Mouse (Mus musculus) neural tube, embryonic 11.5 days (tissue): ENCODE results near the gene Sh3bp4. TPM values are rescaled to one million over a fixed set of nuclear protein-coding genes. Genes with fewer than 3 reads are reported as not detected.

Experiments
- ATAC-seq: fragments of 200-750 bp; cut with Nextera tagmentation; 2 replicates; pipeline ENCODE4 v1.8.0; 2017; ENCODE audit warnings: moderate number of reproducible peaks, mild to moderate bottlenecking, moderate TSS enrichment, moderate library complexity; ENCODE audit not compliant: insufficient read depth, low FRiP score, low TSS enrichment
- DNase-seq: peaks from one replicate; pipeline ENCODE4 v3.0.0-alpha.2; 2015; ENCODE audit warnings: low spot score
- H3K27ac ChIP-seq: fragments of 300-500 bp; sonication (generic); 2 replicates; pipeline ENCODE4 v1.5.1; 2014; ENCODE audit warnings: low read depth, mild to moderate bottlenecking, low read length
- H3K27me3 ChIP-seq: fragments of 300-500 bp; sonication (generic); 2 replicates; pipeline ENCODE4 v1.6.1; 2014; ENCODE audit warnings: mild to moderate bottlenecking, low read length, mixed read lengths; ENCODE audit not compliant: control insufficient read depth, insufficient read depth
- H3K36me3 ChIP-seq: fragments of 300-500 bp; sonication (generic); 2 replicates; pipeline ENCODE4 v1.6.1; 2014; ENCODE audit warnings: mild to moderate bottlenecking, low read length, moderate library complexity, mixed read lengths; ENCODE audit not compliant: control insufficient read depth, insufficient read depth
- H3K4me1 ChIP-seq: fragments of 300-500 bp; sonication (generic); 2 replicates; pipeline ENCODE4 v1.6.1; 2014; ENCODE audit warnings: low read length, mixed read lengths; ENCODE audit not compliant: control insufficient read depth, insufficient read depth
- H3K4me2 ChIP-seq: fragments of 300-500 bp; sonication (generic); 2 replicates; pipeline ENCODE4 v1.6.1; 2014; ENCODE audit warnings: low read depth, mild to moderate bottlenecking, moderate library complexity
- H3K4me3 ChIP-seq: fragments of 300-500 bp; sonication (generic); 2 replicates; pipeline ENCODE4 v1.5.1; 2014; ENCODE audit warnings: low read depth, low read length
- H3K9ac ChIP-seq: fragments of 300-500 bp; sonication (generic); 2 replicates; pipeline ENCODE4 v1.6.1; 2014; ENCODE audit warnings: mild to moderate bottlenecking, low read length
- H3K9me3 ChIP-seq: fragments of 300-500 bp; sonication (generic); 2 replicates; pipeline ENCODE4 v1.6.1; 2016; ENCODE audit warnings: low read length; ENCODE audit not compliant: control insufficient read depth
- WGBS: fragments of 180-500 bp; shearing (Covaris S2); extraction: QIAGEN DNeasy Blood & Tissue Kit; methylation state at CpG from one replicate; pipeline ENCODE4 v1.1.7; 2014; 5-methylcytosine and 5-hydroxymethylcytosine counted together
- polyA plus RNA-seq: library from polyadenylated mRNA; unstranded; fragments of >200 nt; fragmentation: Nextera tagmentation; extraction: Ambion mirVana; gene quantifications from 2 replicates; pipeline ENCODE4 v1.2.1, GENCODE M21; 2014

Gene Sh3bp4
- polyA plus RNA-seq, 1 experiment from 2014 or later, result 35.9 TPM

DNA sequence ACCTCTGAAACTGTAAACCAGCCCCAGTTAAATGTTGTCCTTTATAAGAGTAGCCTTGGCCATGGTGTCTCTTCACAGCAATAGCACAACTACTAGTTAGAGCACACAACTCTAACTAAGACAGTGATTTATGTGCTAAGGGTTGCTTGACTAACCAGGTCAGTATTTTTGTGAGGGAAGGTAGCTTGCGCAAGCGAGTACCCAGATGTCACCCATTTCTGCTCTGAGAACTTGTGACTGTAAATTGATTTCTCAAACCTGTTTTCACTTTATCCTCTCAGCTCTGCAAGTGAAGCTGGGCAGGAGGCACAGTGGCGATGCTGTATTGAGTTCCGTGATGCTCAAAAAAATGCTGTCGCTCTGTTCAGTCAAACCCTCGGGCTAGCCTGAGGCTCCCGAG is 117.2 kb downstream of the Sh3bp4 start:
- peaks cover 6% of the 10 kb centered on the region; the same call in 1 of the 2 replicates for H3K4me1 ChIP-seq
- H3K4me2 ChIP-seq, result no peak overlapping the region
- 89% methylated on average over 7 of the region's 7 CpGs for WGBS
- no peaks in the 10 kb centered on the region for H3K36me3 ChIP-seq
- H3K9ac ChIP-seq, result no peak overlapping the region
- H3K4me3 ChIP-seq, result no peak overlapping the region
- H3K27me3 ChIP-seq, result no peaks in the 10 kb centered on the region
- no peak overlapping the region for H3K27ac ChIP-seq
- ATAC-seq, result no peak
- DNase-seq, result no peak
- H3K9me3 ChIP-seq, result no peaks in the 10 kb centered on the region

DNA sequence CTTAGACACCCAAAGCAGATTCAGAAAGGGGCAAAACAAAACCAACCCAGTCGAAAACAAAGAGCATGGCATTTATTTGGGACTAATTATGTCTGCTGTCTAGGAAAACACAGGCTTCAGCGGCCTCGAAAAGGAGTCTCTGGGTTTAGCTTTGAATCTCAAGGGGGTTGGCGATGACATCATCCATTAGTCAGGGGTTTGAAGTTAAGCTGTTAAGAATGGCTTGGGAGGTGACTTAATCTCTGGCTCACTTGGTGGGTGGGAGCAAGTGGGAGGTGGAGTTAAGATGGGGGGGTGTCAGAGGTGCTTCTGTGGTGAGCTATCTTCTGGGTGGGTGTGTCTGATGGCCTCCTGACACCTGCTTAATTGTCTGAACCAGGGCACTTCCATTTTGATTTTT is 117.9 kb downstream of the Sh3bp4 start:
- DNase-seq, result no peak

GRCm38 (mm10) chr1:89189204-89189603 is 119.0 kb downstream of the Sh3bp4 start:
- 67% methylated on average over 5 of the region's 5 CpGs for WGBS

More for the DNA sequence above, 117.9 kb downstream of the Sh3bp4 start:
- Histone ChIP-seq H3K4me3 (no peak overlapping the region), H3K27me3 (no peaks in the 10 kb centered on the region), H3K4me1 (peaks cover 6% of the 10 kb centered on the region; the same call in 1 of the 2 replicates), H3K9ac (no peak overlapping the region), H3K9me3 (no peaks in the 10 kb centered on the region), H3K4me2 (no peak overlapping the region), H3K27ac (no peak overlapping the region), H3K36me3 (no peaks in the 10 kb centered on the region)
- 60% methylated on average over 4 of the region's 4 CpGs for WGBS
- ATAC-seq, result no peak

GRCm38 (mm10) chr1:89190621-89191020 is 120.4 kb downstream of the Sh3bp4 start:
- ATAC-seq, result no peak
- WGBS, result 61% methylated on average over 7 of the region's 7 CpGs

More at GRCm38 (mm10) chr1:89189204-89189603, 119.0 kb downstream of the Sh3bp4 start:
- H3K27me3 ChIP-seq, result no peaks in the 10 kb centered on the region
- no peaks in the 10 kb centered on the region for H3K9me3 ChIP-seq
- no peak overlapping the region for H3K9ac ChIP-seq
- H3K4me1 ChIP-seq, result no peaks in the 10 kb centered on the region
- no peak overlapping the region for H3K4me2 ChIP-seq
- DNase-seq (peak; percentile 43), ATAC-seq (no peak)
- no peaks in the 10 kb centered on the region for H3K36me3 ChIP-seq
- no peak overlapping the region for H3K4me3 ChIP-seq
- no peak overlapping the region for H3K27ac ChIP-seq

GRCm38 (mm10) chr1:89191127-89191740 is 121.0 kb downstream of the Sh3bp4 start:
- Histone ChIP-seq H3K9ac (no peak overlapping the region), H3K4me3 (no peak overlapping the region), H3K36me3 (no peaks in the 10 kb centered on the region), H3K27ac (no peak overlapping the region), H3K4me1 (no peaks in the 10 kb centered on the region), H3K4me2 (no peak overlapping the region), H3K27me3 (no peaks in the 10 kb centered on the region), H3K9me3 (no peaks in the 10 kb centered on the region)
- DNase-seq (peak; percentile 73), ATAC-seq (no peak)
- 20% methylated on average over 11 of the region's 11 CpGs for WGBS

More at GRCm38 (mm10) chr1:89190621-89191020, 120.4 kb downstream of the Sh3bp4 start:
- Histone ChIP-seq H3K4me1 (no peaks in the 10 kb centered on the region), H3K27ac (no peak overlapping the region), H3K4me2 (no peak overlapping the region), H3K4me3 (no peak overlapping the region), H3K36me3 (no peaks in the 10 kb centered on the region), H3K9ac (no peak overlapping the region), H3K27me3 (no peaks in the 10 kb centered on the region), H3K9me3 (no peaks in the 10 kb centered on the region)
- no peak for DNase-seq

DNA sequence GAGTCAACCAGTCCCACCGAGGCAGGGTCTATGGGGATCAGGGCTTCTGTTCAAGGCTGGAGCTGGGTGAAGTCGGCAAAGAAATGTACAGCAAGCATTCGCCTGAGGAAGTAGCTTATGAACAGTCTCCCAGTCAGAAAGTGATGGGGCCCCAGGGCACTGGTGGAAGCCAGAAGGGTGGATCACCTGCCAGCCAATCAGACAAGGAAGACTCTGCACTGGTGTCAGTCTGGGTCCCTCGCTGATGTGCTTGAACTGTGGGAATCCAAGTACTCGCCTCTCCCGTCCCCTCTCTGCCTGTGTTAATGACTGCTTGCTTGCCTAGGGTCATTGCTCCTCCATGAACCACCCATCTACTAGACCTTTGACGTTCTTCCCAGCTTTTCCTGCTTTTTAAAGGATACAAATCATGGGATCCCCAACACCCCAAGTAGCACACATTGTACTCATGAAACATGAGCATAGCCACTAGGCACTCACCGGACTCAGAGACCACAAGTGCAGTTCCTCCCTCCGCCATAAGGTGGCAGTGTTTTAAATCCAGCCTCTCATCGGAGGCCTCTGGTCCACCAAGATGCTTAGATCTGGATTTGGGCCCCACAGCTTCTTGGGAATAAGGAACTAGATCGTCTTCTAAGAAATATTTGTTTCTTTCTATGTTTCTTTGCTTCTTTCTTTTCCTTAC is 122.5 kb downstream of the Sh3bp4 start:
- no peaks in the 10 kb centered on the region for H3K27me3 ChIP-seq
- H3K36me3 ChIP-seq, result no peaks in the 10 kb centered on the region
- ATAC-seq, result no peak
- no peak overlapping the region for H3K9ac ChIP-seq
- H3K9me3 ChIP-seq, result no peaks in the 10 kb centered on the region
- no peaks in the 10 kb centered on the region for H3K4me1 ChIP-seq
- 74% methylated on average over 11 of the region's 11 CpGs for WGBS
- no peak overlapping the region for H3K4me3 ChIP-seq
- no peak overlapping the region for H3K27ac ChIP-seq
- DNase-seq, result peak; percentile 57
- H3K4me2 ChIP-seq, result no peak overlapping the region

DNA sequence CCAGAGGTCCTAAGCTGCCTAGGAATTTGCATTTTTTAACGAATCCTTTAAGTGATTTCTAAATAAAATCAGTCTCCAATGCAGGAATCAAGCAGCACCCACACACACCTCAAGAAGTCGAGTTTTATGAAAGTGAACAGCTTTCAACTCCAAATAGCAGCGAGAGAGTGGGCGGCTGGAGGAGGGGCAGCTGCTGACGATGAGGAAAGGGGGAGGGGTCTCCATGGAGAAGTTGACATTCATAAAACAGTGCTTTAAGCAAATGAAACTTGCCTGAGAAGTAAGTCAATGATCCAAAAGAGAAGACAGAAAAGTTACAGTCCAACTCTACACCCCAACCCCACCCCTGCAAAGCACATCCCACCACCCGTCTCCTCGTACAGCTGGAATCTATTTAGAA is 123.4 kb downstream of the Sh3bp4 start:
- Histone ChIP-seq H3K9ac (no peak overlapping the region), H3K4me1 (no peaks in the 10 kb centered on the region), H3K27me3 (no peaks in the 10 kb centered on the region), H3K9me3 (no peaks in the 10 kb centered on the region), H3K4me3 (no peak overlapping the region), H3K36me3 (no peaks in the 10 kb centered on the region), H3K4me2 (no peak overlapping the region), H3K27ac (no peak overlapping the region)
- no peak for DNase-seq
- WGBS, result 85% methylated on average over 7 of the region's 7 CpGs
- ATAC-seq, result no peak

DNA sequence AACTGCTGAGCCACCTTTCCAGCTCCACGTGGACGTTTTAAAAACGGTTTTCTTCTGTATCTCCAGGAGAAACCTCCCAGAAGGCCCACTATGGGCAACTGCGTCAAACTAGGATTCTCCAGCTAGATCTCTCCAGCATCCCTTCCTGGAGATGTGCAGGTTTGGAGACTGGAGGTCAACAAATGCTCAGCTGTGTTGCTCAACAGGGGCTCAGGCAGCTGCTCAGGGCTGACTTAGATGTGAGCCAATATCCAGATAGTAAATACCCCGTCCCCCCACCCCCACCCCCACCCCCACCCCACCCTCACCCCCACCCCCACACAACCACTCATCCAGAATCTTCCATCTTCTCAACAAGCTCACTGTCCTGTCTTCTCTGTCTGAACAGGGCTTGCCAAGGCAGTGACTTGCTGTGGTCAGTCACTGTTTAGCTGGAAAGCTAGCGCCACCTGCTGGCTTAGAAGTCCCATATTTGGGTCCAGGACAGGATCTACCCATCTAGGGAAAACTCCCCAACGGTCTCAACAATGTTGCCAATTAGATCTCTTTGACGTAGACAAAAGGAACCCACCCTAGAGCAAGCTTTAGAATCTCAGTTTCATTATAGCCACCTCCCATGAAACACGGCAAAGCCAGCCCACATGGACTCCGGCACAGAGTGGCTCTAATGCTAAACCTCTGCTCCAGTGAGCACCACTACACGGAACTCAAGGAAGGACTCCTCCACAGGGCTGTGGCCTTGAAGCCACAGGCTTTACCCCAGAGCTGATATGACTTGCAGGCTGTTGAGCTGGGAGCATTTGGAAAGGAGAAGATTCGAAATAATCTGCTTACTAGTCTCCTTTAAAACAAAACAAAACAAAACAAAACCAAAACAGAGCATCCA is 125.9 kb downstream of the Sh3bp4 start:
- Histone ChIP-seq H3K36me3 (no peaks in the 10 kb centered on the region), H3K9me3 (no peaks in the 10 kb centered on the region), H3K27me3 (no peaks in the 10 kb centered on the region), H3K9ac (no peak overlapping the region), H3K27ac (no peak overlapping the region), H3K4me3 (no peak overlapping the region), H3K4me1 (no peaks in the 10 kb centered on the region), H3K4me2 (no peak overlapping the region)
- WGBS, result 56% methylated on average over 12 of the region's 12 CpGs
- ATAC-seq (0 out of 2 replicates have a peak, but pooled peaks have one; percentile 48), DNase-seq (peak; percentile 76)
